Mouse (Mus musculus) lung, postnatal 0 days (tissue): ENCODE measurements around the gene Pi4kb.

Source experiments
- CTCF ChIP-seq: IDR thresholded peaks from 2 replicates; pipeline ENCODE4 v1.5.1; 2016; ENCODE audit warnings: antibody characterized with exemption, mild to moderate bottlenecking
- EP300 ChIP-seq: IDR thresholded peaks from 2 replicates; pipeline ENCODE4 v1.6.1; 2016; ENCODE audit warnings: antibody characterized with exemption, mild to moderate bottlenecking, control low read depth

DNA sequence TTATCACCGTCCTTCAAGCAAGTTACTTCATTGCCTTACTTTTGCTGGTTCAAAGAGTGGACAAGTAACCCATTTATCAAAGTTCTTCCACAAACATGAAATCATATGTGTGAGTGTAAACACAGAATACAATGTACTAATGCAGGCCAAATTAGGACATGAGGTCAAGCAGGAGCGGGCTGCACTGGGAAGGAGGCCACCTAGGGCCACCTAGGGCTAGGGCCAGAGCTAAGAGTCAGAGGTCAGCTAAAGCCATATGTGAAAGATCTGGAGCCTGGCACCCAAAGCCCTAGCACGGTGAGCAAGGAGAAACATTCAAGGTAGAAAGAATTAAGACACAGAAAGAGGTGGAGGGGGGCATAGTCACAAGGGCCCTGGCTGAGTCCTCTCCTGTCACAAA lies 38.5 kb downstream of the Pi4kb start:
- TF ChIP-seq EP300 (no peak), CTCF (no peak)
